Mouse (Mus musculus): Measurements from ENCODE around the gene Rtl10. TPM values are rescaled to one million over a fixed set of nuclear protein-coding genes. Genes with fewer than 3 reads are reported as not detected.
"Not testable (repeated sequence)": the region's sequence is repeated elsewhere in the genome, so short reads cannot be mapped to it uniquely, and the experiment has no call there.

The Rtl10 gene
- polyA plus RNA-seq, 1 experiment, result not detected

GRCm38 (mm10) chr16:18506524-18507199 is 8.0 kb downstream of the Rtl10 start:
- no peak overlapping the region for H3K4me3 ChIP-seq (replicated peaks; ENCODE audit: control insufficient read depth, low read depth, low read length)
- no peaks in the 10 kb centered on the region for H3K4me1 ChIP-seq (ENCODE audit: control insufficient read depth, insufficient read depth, low read length)
- WGBS, result 87% methylated on average over 3 of the region's 3 CpGs
- TF ChIP-seq CTCF (IDR thresholded peaks at IDR 0.05; ENCODE audit: control insufficient read depth, insufficient read depth, low read length) (no peak), POLR2A (IDR thresholded peaks at IDR 0.05; ENCODE audit: borderline replicate concordance, control insufficient read depth, low read depth, low read length) (no peak)
- H3K27ac ChIP-seq (ENCODE audit: control insufficient read depth, insufficient read depth, low read depth, low read length, poor library complexity), result no peak overlapping the region

DNA sequence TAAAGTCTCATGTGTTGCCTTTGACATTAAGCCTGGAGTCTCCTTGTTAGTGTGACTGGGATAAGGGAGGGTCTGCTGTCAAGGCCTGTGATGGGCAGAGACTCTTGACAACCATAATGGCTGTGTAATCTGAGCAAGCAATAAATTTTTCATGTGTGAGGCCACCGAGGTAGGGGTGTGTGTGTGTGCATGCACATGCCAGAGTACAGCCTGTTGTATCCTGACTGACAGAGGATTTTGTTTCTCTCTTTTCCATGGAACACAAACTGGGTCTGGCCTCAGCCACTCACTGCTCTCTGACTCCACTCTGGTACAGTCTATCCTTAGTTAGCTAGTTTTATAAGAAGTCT is 8.5 kb downstream of the Rtl10 start:
- H3K4me1 ChIP-seq (ENCODE audit: control insufficient read depth, insufficient read depth, low read length), result no peaks in the 10 kb centered on the region
- 36% methylated on average over 1 of the region's 1 CpGs for WGBS
- no peak overlapping the region for H3K27ac ChIP-seq (ENCODE audit: control insufficient read depth, insufficient read depth, low read depth, low read length, poor library complexity)
- no peak overlapping the region for H3K4me3 ChIP-seq (replicated peaks; ENCODE audit: control insufficient read depth, low read depth, low read length)
- no peak for TF ChIP-seq POLR2A (IDR thresholded peaks at IDR 0.05; ENCODE audit: borderline replicate concordance, control insufficient read depth, low read depth, low read length)
- no peak for TF ChIP-seq CTCF (IDR thresholded peaks at IDR 0.05; ENCODE audit: control insufficient read depth, insufficient read depth, low read length)

DNA sequence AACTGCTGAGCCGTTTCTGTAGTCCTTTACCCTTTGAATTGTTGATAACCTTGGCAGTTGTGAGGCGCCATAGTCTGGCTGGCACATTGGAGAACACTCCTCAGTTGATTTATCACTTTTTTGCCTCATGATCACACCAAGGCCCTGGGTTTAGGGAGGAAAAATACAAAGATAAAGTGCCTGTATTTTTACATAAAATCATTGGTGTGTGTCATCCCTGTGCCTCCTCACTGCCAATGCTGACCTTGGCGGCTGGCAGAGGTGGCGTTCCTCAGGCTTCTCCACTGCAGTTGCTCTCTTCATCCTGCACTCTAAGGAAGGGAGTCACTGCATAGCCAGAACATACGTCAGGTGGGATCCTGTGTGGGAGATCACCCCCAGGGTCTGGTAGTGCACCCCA is 13.0 kb downstream of the Rtl10 start:
- WGBS, result 80% methylated on average over 5 of the region's 5 CpGs
- TF ChIP-seq POLR2A (IDR thresholded peaks at IDR 0.05; ENCODE audit: borderline replicate concordance, control insufficient read depth, low read depth, low read length) (no peak), CTCF (IDR thresholded peaks at IDR 0.05; ENCODE audit: control insufficient read depth, insufficient read depth, low read length) (no peak)
- Histone ChIP-seq H3K4me1 (ENCODE audit: control insufficient read depth, insufficient read depth, low read length) (no peaks in the 10 kb centered on the region), H3K4me3 (replicated peaks; ENCODE audit: control insufficient read depth, low read depth, low read length) (no peak overlapping the region), H3K27ac (ENCODE audit: control insufficient read depth, insufficient read depth, low read depth, low read length, poor library complexity) (no peak overlapping the region)

GRCm38 (mm10) chr16:18513508-18513907 is 14.8 kb downstream of the Rtl10 start:
- 78% methylated on average over 6 of the region's 6 CpGs for WGBS
- H3K4me3 ChIP-seq (replicated peaks; ENCODE audit: control insufficient read depth, low read depth, low read length), result no peak overlapping the region
- no peak overlapping the region for H3K27ac ChIP-seq (ENCODE audit: control insufficient read depth, insufficient read depth, low read depth, low read length, poor library complexity)
- no peak for TF ChIP-seq POLR2A (IDR thresholded peaks at IDR 0.05; ENCODE audit: borderline replicate concordance, control insufficient read depth, low read depth, low read length)
- H3K4me1 ChIP-seq (ENCODE audit: control insufficient read depth, insufficient read depth, low read length), result no peaks in the 10 kb centered on the region

GRCm38 (mm10) chr16:18518091-18518490 is 19.4 kb downstream of the Rtl10 start:
- Histone ChIP-seq H3K4me1 (ENCODE audit: control insufficient read depth, insufficient read depth, low read length) (no peaks in the 10 kb centered on the region), H3K27ac (ENCODE audit: control insufficient read depth, insufficient read depth, low read depth, low read length, poor library complexity) (no peak overlapping the region), H3K4me3 (replicated peaks; ENCODE audit: control insufficient read depth, low read depth, low read length) (no peak overlapping the region)
- TF ChIP-seq CTCF (IDR thresholded peaks at IDR 0.05; ENCODE audit: control insufficient read depth, insufficient read depth, low read length), result no peak
- no peak for TF ChIP-seq POLR2A (IDR thresholded peaks at IDR 0.05; ENCODE audit: borderline replicate concordance, control insufficient read depth, low read depth, low read length)

DNA sequence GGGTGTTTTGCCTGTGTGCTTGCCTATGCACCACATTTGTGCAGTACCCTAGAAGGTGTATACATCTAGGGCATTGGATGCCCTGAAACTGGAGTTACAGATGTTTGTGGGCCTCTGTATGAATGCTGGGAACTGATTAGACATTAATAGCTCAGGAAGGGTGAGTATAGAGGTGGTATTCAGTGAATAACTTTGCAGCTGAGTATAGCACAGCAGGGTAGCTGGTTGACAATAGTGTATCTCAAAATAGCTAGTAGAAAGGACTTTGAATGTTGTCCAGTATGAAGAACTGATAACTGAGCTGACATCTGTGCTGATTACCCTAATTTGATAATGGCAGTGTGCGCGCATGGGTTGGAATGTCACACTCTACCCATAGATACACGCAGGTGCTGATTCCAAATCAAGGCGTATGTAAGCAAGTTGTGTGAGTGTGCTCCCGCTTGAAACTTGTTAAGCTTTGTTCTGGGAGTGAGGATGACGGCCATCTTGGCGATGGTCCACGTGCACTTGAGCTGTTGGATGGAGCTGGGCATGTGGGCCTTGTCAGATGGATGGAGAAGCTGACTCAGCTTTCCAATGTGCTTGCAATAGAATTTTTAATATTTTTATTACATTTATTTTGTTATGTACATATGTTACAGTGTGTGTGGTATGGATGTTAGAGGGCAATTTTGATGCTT is 25.0 kb downstream of the Rtl10 start:
- H3K27ac ChIP-seq (ENCODE audit: control insufficient read depth, insufficient read depth, low read depth, low read length, poor library complexity), result no peak overlapping the region
- TF ChIP-seq CTCF (IDR thresholded peaks at IDR 0.05; ENCODE audit: control insufficient read depth, insufficient read depth, low read length), result no peak
- TF ChIP-seq POLR2A (IDR thresholded peaks at IDR 0.05; ENCODE audit: borderline replicate concordance, control insufficient read depth, low read depth, low read length), result no peak
- H3K4me1 ChIP-seq (ENCODE audit: control insufficient read depth, insufficient read depth, low read length), result no peaks in the 10 kb centered on the region
- WGBS, result 85% methylated on average over 8 of the region's 8 CpGs
- no peak overlapping the region for H3K4me3 ChIP-seq (replicated peaks; ENCODE audit: control insufficient read depth, low read depth, low read length)

GRCm38 (mm10) chr16:18528656-18529055 is 30.0 kb downstream of the Rtl10 start:
- Histone ChIP-seq H3K4me1 (ENCODE audit: control insufficient read depth, insufficient read depth, low read length) (no peaks in the 10 kb centered on the region), H3K4me3 (replicated peaks; ENCODE audit: control insufficient read depth, low read depth, low read length) (no peak overlapping the region), H3K27ac (ENCODE audit: control insufficient read depth, insufficient read depth, low read depth, low read length, poor library complexity) (no peak overlapping the region)
- WGBS, result 79% methylated on average over 5 of the region's 5 CpGs
- TF ChIP-seq POLR2A (IDR thresholded peaks at IDR 0.05; ENCODE audit: borderline replicate concordance, control insufficient read depth, low read depth, low read length), result no peak
- TF ChIP-seq CTCF (IDR thresholded peaks at IDR 0.05; ENCODE audit: control insufficient read depth, insufficient read depth, low read length), result no peak

- 90% methylated on average over 7 of the region's 7 CpGs for WGBS
- not testable (repeated sequence) for H3K4me1 ChIP-seq (ENCODE audit: control insufficient read depth, insufficient read depth, low read length); H3K27ac ChIP-seq (ENCODE audit: control insufficient read depth, insufficient read depth, low read depth, low read length, poor library complexity); H3K4me3 ChIP-seq (replicated peaks; ENCODE audit: control insufficient read depth, low read depth, low read length)
Measured at GRCm38 (mm10) chr16:18533061-18533460, 34.4 kb downstream of the Rtl10 start.
